Mouse (Mus musculus): Measurements from ENCODE around the gene Clasp1. TPM values are rescaled to one million over a fixed set of nuclear protein-coding genes. Genes with fewer than 3 reads are reported as not detected.
A peak's percentile ranks its signal among the peaks of the same experiment; 100 is the strongest.

Gene Clasp1
- polyA plus RNA-seq (2015; fragmentation: Nextera tagmentation; extraction: Ambion mirVana) = 40.1 and 44.1 TPM in 2 replicates

- Histone ChIP-seq H3K27ac (peak within 1 kb of the TSS; percentile 90), H3K4me1 (peaks cover 13% of the 10 kb centered on the region), H3K9me3 (no peaks in the 10 kb centered on the region), H3K27me3 (no peaks in the 10 kb centered on the region), H3K36me3 (no peaks in the 10 kb centered on the region), H3K4me2 (peak within 1 kb of the TSS; percentile 71), H3K4me3 (peak within 1 kb of the TSS; percentile 76), H3K9ac (peak within 1 kb of the TSS; percentile 71)
- under 1% methylated on average over 44 of the region's 44 CpGs for WGBS
- peak; percentile 96 for ATAC-seq (ENCODE audit: borderline replicate concordance, extremely low read depth, low FRiP score, low TSS enrichment)
Measured at GRCm38 (mm10) chr1:118388757-118389453, at the start of gene Clasp1. Clasp1 (plus strand) TSS chr1:118389058.

GRCm38 (mm10) chr1:118343649-118344435 lies 45.0 kb upstream of the Clasp1 start:
- Histone ChIP-seq H3K27me3 (no peaks in the 10 kb centered on the region), H3K9ac (no peak overlapping the region), H3K4me2 (no peak overlapping the region), H3K4me3 (no peak overlapping the region), H3K4me1 (no peaks in the 10 kb centered on the region), H3K36me3 (no peaks in the 10 kb centered on the region), H3K27ac (no peak overlapping the region), H3K9me3 (no peaks in the 10 kb centered on the region)
- no peak for ATAC-seq (ENCODE audit: borderline replicate concordance, extremely low read depth, low FRiP score, low TSS enrichment)
- 26% methylated on average over 6 of the region's 6 CpGs for WGBS

DNA sequence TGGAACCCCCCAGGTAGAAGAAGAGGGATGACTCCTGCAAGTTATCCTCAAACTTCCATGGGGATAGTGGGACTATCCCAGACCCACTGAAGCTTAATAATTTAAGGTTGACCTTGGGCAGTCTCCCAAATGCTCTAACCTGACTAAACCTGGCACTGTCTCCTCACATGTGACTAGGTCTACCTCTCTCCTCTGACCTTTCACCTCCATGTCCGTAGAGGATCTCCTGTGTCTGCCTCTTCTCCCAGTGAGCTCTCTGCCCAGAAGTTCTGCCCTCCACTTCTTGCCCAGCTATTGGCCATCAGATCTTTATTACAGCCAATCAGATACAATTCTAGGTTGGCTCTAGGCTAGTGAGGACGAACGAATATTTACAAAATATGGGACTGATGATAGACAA lies 38.9 kb upstream of the Clasp1 start:
- H3K9me3 ChIP-seq = no peaks in the 10 kb centered on the region
- ATAC-seq (ENCODE audit: borderline replicate concordance, extremely low read depth, low FRiP score, low TSS enrichment) = no peak

GRCm38 (mm10) chr1:118359071-118359761 lies 29.6 kb upstream of the Clasp1 start:
- H3K4me2 ChIP-seq = no peak overlapping the region
- WGBS = 59% methylated on average over 6 of the region's 6 CpGs
- H3K27ac ChIP-seq = no peak overlapping the region

More for the DNA sequence above, 38.9 kb upstream of the Clasp1 start:
- no peak overlapping the region for H3K27ac ChIP-seq
- no peaks in the 10 kb centered on the region for H3K27me3 ChIP-seq
- no peak overlapping the region for H3K4me2 ChIP-seq
- no peaks in the 10 kb centered on the region for H3K4me1 ChIP-seq
- no peak overlapping the region for H3K9ac ChIP-seq
- no peaks in the 10 kb centered on the region for H3K36me3 ChIP-seq
- 76% methylated on average over 3 of the region's 3 CpGs for WGBS
- no peak overlapping the region for H3K4me3 ChIP-seq

DNA sequence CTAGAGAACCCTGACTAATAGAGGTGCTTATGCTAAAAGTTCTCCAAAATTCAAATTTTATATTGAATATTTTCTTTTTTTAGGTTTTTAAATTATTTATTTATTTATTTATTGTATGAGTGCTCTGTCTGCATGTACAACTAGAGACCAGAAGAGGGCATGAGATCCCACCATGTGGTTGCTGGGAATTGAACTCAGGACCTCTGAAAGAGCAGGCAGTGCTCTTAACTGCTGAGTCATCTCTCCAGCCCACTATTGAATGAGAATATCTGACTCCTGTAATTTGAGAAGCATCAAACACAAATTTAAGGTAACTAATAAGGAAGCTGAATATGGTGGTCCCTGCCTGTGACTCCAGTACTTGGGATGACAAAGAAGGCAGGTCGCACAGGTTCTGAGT lies 20.9 kb upstream of the Clasp1 start:
- no peak overlapping the region for H3K4me3 ChIP-seq
- H3K9me3 ChIP-seq = no peaks in the 10 kb centered on the region
- H3K27me3 ChIP-seq = no peaks in the 10 kb centered on the region
- 85% methylated on average over 1 of the region's 1 CpGs for WGBS
- H3K4me1 ChIP-seq = no peaks in the 10 kb centered on the region
- no peaks in the 10 kb centered on the region for H3K36me3 ChIP-seq
- no peak overlapping the region for H3K4me2 ChIP-seq
- no peak for ATAC-seq (ENCODE audit: borderline replicate concordance, extremely low read depth, low FRiP score, low TSS enrichment)
- H3K27ac ChIP-seq = no peak overlapping the region
- no peak overlapping the region for H3K9ac ChIP-seq

More at GRCm38 (mm10) chr1:118359071-118359761, 29.6 kb upstream of the Clasp1 start:
- Histone ChIP-seq H3K4me1 (no peaks in the 10 kb centered on the region), H3K27me3 (no peaks in the 10 kb centered on the region), H3K4me3 (no peak overlapping the region), H3K9ac (no peak overlapping the region), H3K36me3 (no peaks in the 10 kb centered on the region), H3K9me3 (no peaks in the 10 kb centered on the region)
- no peak for ATAC-seq (ENCODE audit: borderline replicate concordance, extremely low read depth, low FRiP score, low TSS enrichment)

GRCm38 (mm10) chr1:118368721-118369461 lies 20.0 kb upstream of the Clasp1 start:
- no peak overlapping the region for H3K27ac ChIP-seq
- H3K9me3 ChIP-seq = no peaks in the 10 kb centered on the region
- 52% methylated on average over 3 of the region's 3 CpGs for WGBS
- H3K9ac ChIP-seq = no peak overlapping the region
- H3K4me2 ChIP-seq = no peak overlapping the region
- H3K36me3 ChIP-seq = no peaks in the 10 kb centered on the region
- no peak overlapping the region for H3K4me3 ChIP-seq
- no peaks in the 10 kb centered on the region for H3K4me1 ChIP-seq
- no peak for ATAC-seq (ENCODE audit: borderline replicate concordance, extremely low read depth, low FRiP score, low TSS enrichment)
- H3K27me3 ChIP-seq = no peaks in the 10 kb centered on the region

DNA sequence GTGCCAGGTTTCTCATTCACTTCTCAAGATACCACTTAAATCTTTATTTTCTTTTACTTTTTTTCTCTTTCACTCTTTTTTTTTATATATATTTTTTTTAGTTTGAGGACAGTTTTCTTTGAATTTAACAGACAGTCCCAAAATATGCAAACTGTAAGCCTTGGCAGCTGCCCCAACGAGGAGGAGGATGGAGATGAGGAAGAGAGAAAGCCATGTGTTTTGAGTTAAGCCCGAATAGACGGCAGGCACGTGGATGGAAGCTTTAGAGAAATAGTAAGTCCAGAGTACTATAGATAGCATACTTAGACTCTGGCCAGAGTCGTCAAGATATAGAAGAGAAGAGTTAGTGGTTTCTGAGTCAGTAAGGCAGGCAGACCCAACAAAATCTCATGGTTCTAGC lies 11.1 kb upstream of the Clasp1 start:
- H3K27me3 ChIP-seq = no peaks in the 10 kb centered on the region
- 73% methylated on average over 5 of the region's 5 CpGs for WGBS
- H3K36me3 ChIP-seq = no peaks in the 10 kb centered on the region
- no peaks in the 10 kb centered on the region for H3K9me3 ChIP-seq
- ATAC-seq (ENCODE audit: borderline replicate concordance, extremely low read depth, low FRiP score, low TSS enrichment) = no peak
- no peak overlapping the region for H3K27ac ChIP-seq
- no peak overlapping the region for H3K9ac ChIP-seq
- no peak overlapping the region for H3K4me2 ChIP-seq
- no peak overlapping the region for H3K4me3 ChIP-seq
- H3K4me1 ChIP-seq = no peaks in the 10 kb centered on the region

- Histone ChIP-seq H3K27ac (no peak overlapping the region), H3K27me3 (no peaks in the 10 kb centered on the region), H3K4me3 (no peak overlapping the region), H3K4me1 (no peaks in the 10 kb centered on the region), H3K4me2 (no peak overlapping the region), H3K9ac (no peak overlapping the region), H3K9me3 (no peaks in the 10 kb centered on the region), H3K36me3 (no peaks in the 10 kb centered on the region)
- 77% methylated on average over 8 of the region's 8 CpGs for WGBS
- no peak for ATAC-seq (ENCODE audit: borderline replicate concordance, extremely low read depth, low FRiP score, low TSS enrichment)
Measured at GRCm38 (mm10) chr1:118380105-118380786, 8.6 kb upstream of the Clasp1 start.

- H3K27ac ChIP-seq = peak overlapping the region; percentile 90
- peaks cover 13% of the 10 kb centered on the region for H3K4me1 ChIP-seq
- no peaks in the 10 kb centered on the region for H3K36me3 ChIP-seq
- peak overlapping the region; percentile 71 for H3K4me2 ChIP-seq
- no peaks in the 10 kb centered on the region for H3K27me3 ChIP-seq
- WGBS = under 1% methylated on average over 19 of the region's 19 CpGs
- no peaks in the 10 kb centered on the region for H3K9me3 ChIP-seq
- no peak for ATAC-seq (ENCODE audit: borderline replicate concordance, extremely low read depth, low FRiP score, low TSS enrichment)
- H3K9ac ChIP-seq = peak overlapping the region; percentile 71
- peak overlapping the region; percentile 76 for H3K4me3 ChIP-seq
Measured at GRCm38 (mm10) chr1:118388127-118388756, 616 bp upstream of the Clasp1 start.

GRCm38 (mm10) chr1:118389454-118390265 lies 802 bp downstream of the Clasp1 start:
- Histone ChIP-seq H3K27me3 (no peaks in the 10 kb centered on the region), H3K9me3 (no peaks in the 10 kb centered on the region), H3K4me1 (peaks cover 13% of the 10 kb centered on the region), H3K36me3 (no peaks in the 10 kb centered on the region), H3K27ac (peak overlapping the region; percentile 90), H3K4me2 (peak overlapping the region; percentile 71), H3K9ac (peak overlapping the region; percentile 71), H3K4me3 (peak overlapping the region; percentile 76)
- under 1% methylated on average over 44 of the region's 44 CpGs for WGBS
- peak; percentile 63 for ATAC-seq (ENCODE audit: borderline replicate concordance, extremely low read depth, low FRiP score, low TSS enrichment)

All from lung, embryonic 15.5 days (tissue).